Mouse (Mus musculus) intestine, embryonic 15.5 days (tissue): Measurements from ENCODE around the gene Sgms1. TPM values are rescaled to one million over a fixed set of nuclear protein-coding genes. Genes with fewer than 3 reads are reported as not detected.

Experiments used
- ATAC-seq: fragments of 200-750 bp; cut with Nextera tagmentation; 2 replicates; pipeline ENCODE4 v1.8.0; 2017; ENCODE audit warnings: moderate TSS enrichment, moderate library complexity
- H3K27ac ChIP-seq: fragments of 300-500 bp; sonication (generic); 2 replicates; pipeline ENCODE4 v1.5.1; 2015; ENCODE audit warnings: mild to moderate bottlenecking, inconsistent platforms
- H3K27me3 ChIP-seq: fragments of 300-500 bp; sonication (generic); replicated peaks from 2 replicates; pipeline ENCODE4 v1.6.1; 2015; ENCODE audit warnings: inconsistent platforms
- H3K36me3 ChIP-seq: fragments of 300-500 bp; sonication (generic); 2 replicates; pipeline ENCODE4 v1.6.1; 2015; ENCODE audit warnings: inconsistent platforms
- H3K4me1 ChIP-seq: fragments of 300-500 bp; sonication (generic); replicated peaks from 2 replicates; pipeline ENCODE4 v1.6.1; 2015; ENCODE audit warnings: inconsistent platforms
- H3K4me2 ChIP-seq: fragments of 300-500 bp; sonication (generic); replicated peaks from 2 replicates; pipeline ENCODE4 v1.6.1; 2015; ENCODE audit warnings: mild to moderate bottlenecking, inconsistent platforms
- H3K4me3 ChIP-seq: fragments of 300-500 bp; sonication (generic); replicated peaks from 2 replicates; pipeline ENCODE4 v1.5.1; 2015; ENCODE audit warnings: inconsistent platforms
- H3K9ac ChIP-seq: fragments of 300-500 bp; sonication (generic); 2 replicates; pipeline ENCODE4 v1.6.1; 2015; ENCODE audit warnings: inconsistent platforms
- H3K9me3 ChIP-seq: fragments of 300-500 bp; sonication (generic); 2 replicates; pipeline ENCODE4 v1.6.1; 2016; ENCODE audit warnings: inconsistent platforms
- WGBS: fragments of 180-500 bp; shearing (Covaris S2); methylation state at CpG from one replicate; pipeline ENCODE4 v1.1.7; 2015; 5-methylcytosine and 5-hydroxymethylcytosine counted together
- polyA plus RNA-seq: library from polyadenylated mRNA; unstranded; fragments of >200 nt; fragmentation: Nextera tagmentation; extraction: Ambion mirVana; gene quantifications from 2 replicates; pipeline ENCODE4 v1.2.1, GENCODE M21; 2015

Sgms1 gene
- polyA plus RNA-seq, 1 experiment from 2014 or later, result 35.3 TPM

- no peaks in the 10 kb centered on the region for H3K9me3 ChIP-seq
Observed at GRCm38 (mm10) chr19:32220991-32221390, 168.5 kb downstream of the Sgms1 start.

GRCm38 (mm10) chr19:32216710-32217109 lies 172.8 kb downstream of the Sgms1 start:
- Histone ChIP-seq H3K4me3 (no peak overlapping the region), H3K27ac (no peak overlapping the region), H3K9ac (no peak overlapping the region), H3K9me3 (no peaks in the 10 kb centered on the region), H3K36me3 (no peaks in the 10 kb centered on the region), H3K4me1 (no peaks in the 10 kb centered on the region), H3K27me3 (no peaks in the 10 kb centered on the region), H3K4me2 (no peak overlapping the region)
- 91% methylated on average over 2 of the region's 2 CpGs for WGBS
- ATAC-seq, result no peak

More at GRCm38 (mm10) chr19:32220991-32221390, 168.5 kb downstream of the Sgms1 start:
- Histone ChIP-seq H3K27ac (no peak overlapping the region), H3K4me2 (no peak overlapping the region), H3K27me3 (no peaks in the 10 kb centered on the region), H3K36me3 (no peaks in the 10 kb centered on the region), H3K4me1 (no peaks in the 10 kb centered on the region; the same call in 1 of the 2 replicates), H3K4me3 (no peak overlapping the region), H3K9ac (no peak overlapping the region)
- no peak for ATAC-seq
- WGBS, result 72% methylated on average over 2 of the region's 2 CpGs

GRCm38 (mm10) chr19:32214905-32215806 lies 174.4 kb downstream of the Sgms1 start:
- Histone ChIP-seq H3K9ac (no peak overlapping the region), H3K4me1 (peaks cover 9% of the 10 kb centered on the region; the same call in 1 of the 2 replicates), H3K9me3 (no peaks in the 10 kb centered on the region), H3K36me3 (no peaks in the 10 kb centered on the region), H3K4me3 (no peak overlapping the region), H3K4me2 (no peak overlapping the region), H3K27ac (no peak overlapping the region), H3K27me3 (no peaks in the 10 kb centered on the region)
- ATAC-seq, result no peak
- 61% methylated on average over 12 of the region's 12 CpGs for WGBS

GRCm38 (mm10) chr19:32213577-32213976 lies 175.9 kb downstream of the Sgms1 start:
- Histone ChIP-seq H3K9ac (no peak overlapping the region), H3K27me3 (no peaks in the 10 kb centered on the region), H3K27ac (no peak overlapping the region), H3K4me3 (no peak overlapping the region), H3K9me3 (no peaks in the 10 kb centered on the region), H3K4me2 (no peak overlapping the region), H3K36me3 (no peaks in the 10 kb centered on the region), H3K4me1 (peaks cover 9% of the 10 kb centered on the region; the same call in 1 of the 2 replicates)
- no peak for ATAC-seq
- 69% methylated on average over 3 of the region's 3 CpGs for WGBS

GRCm38 (mm10) chr19:32211293-32211585 lies 178.3 kb downstream of the Sgms1 start:
- ATAC-seq, result peak; percentile 61

GRCm38 (mm10) chr19:32210450-32211292 lies 178.8 kb downstream of the Sgms1 start:
- Histone ChIP-seq H3K4me3 (peak overlapping the region; percentile 43), H3K27me3 (no peaks in the 10 kb centered on the region), H3K9ac (peak overlapping the region; percentile 45), H3K4me2 (peak overlapping the region; percentile 76), H3K36me3 (no peaks in the 10 kb centered on the region), H3K27ac (peak overlapping the region; percentile 86), H3K4me1 (peaks cover 9% of the 10 kb centered on the region; the same call in 1 of the 2 replicates), H3K9me3 (no peaks in the 10 kb centered on the region)
- WGBS, result 4% methylated on average over 34 of the region's 34 CpGs
- peak; percentile 98 for ATAC-seq

More at GRCm38 (mm10) chr19:32211293-32211585, 178.3 kb downstream of the Sgms1 start:
- peak overlapping the region; percentile 48 for H3K27ac ChIP-seq
- H3K4me2 ChIP-seq, result peak overlapping the region; percentile 76
- H3K4me3 ChIP-seq, result peak overlapping the region; percentile 43
- peak overlapping the region; percentile 26; the same call in 1 of the 2 replicates for H3K9ac ChIP-seq
- no peaks in the 10 kb centered on the region for H3K36me3 ChIP-seq
- no peaks in the 10 kb centered on the region for H3K27me3 ChIP-seq
- H3K4me1 ChIP-seq, result peaks cover 9% of the 10 kb centered on the region; the same call in 1 of the 2 replicates
- no peaks in the 10 kb centered on the region for H3K9me3 ChIP-seq

GRCm38 (mm10) chr19:32210099-32210449 lies 179.4 kb downstream of the Sgms1 start:
- Histone ChIP-seq H3K4me1 (peaks cover 9% of the 10 kb centered on the region; the same call in 1 of the 2 replicates), H3K27ac (peak overlapping the region; percentile 86), H3K36me3 (no peaks in the 10 kb centered on the region), H3K4me3 (peak overlapping the region; percentile 43), H3K9me3 (no peaks in the 10 kb centered on the region), H3K4me2 (peak overlapping the region; percentile 76), H3K27me3 (no peaks in the 10 kb centered on the region), H3K9ac (peak overlapping the region; percentile 45)
- 28% methylated on average over 5 of the region's 5 CpGs for WGBS
- ATAC-seq, result peak; percentile 57

- WGBS, result 62% methylated on average over 12 of the region's 12 CpGs
- no peak overlapping the region for H3K4me2 ChIP-seq
- H3K27ac ChIP-seq, result 0 out of 2 replicates have a peak overlapping the region, but pooled peaks have one; percentile 4
Observed at GRCm38 (mm10) chr19:32202131-32203114, 187.1 kb downstream of the Sgms1 start.

GRCm38 (mm10) chr19:32199861-32200574 lies 189.5 kb downstream of the Sgms1 start:
- H3K36me3 ChIP-seq, result no peaks in the 10 kb centered on the region
- 76% methylated on average over 4 of the region's 4 CpGs for WGBS
- H3K27me3 ChIP-seq, result no peaks in the 10 kb centered on the region
- no peak for ATAC-seq
- H3K9ac ChIP-seq, result no peak overlapping the region
- no peak overlapping the region for H3K4me2 ChIP-seq
- H3K4me3 ChIP-seq, result no peak overlapping the region
- no peak overlapping the region for H3K27ac ChIP-seq
- 0 out of 2 replicates have a peak, but pooled peaks cover 3% of the 10 kb centered on the region for H3K4me1 ChIP-seq
- no peaks in the 10 kb centered on the region for H3K9me3 ChIP-seq

More at GRCm38 (mm10) chr19:32202131-32203114, 187.1 kb downstream of the Sgms1 start:
- H3K9me3 ChIP-seq, result no peaks in the 10 kb centered on the region
- H3K9ac ChIP-seq, result no peak overlapping the region
- H3K27me3 ChIP-seq, result no peaks in the 10 kb centered on the region
- ATAC-seq, result peak; percentile 82
- H3K4me1 ChIP-seq, result 0 out of 2 replicates have a peak, but pooled peaks cover 3% of the 10 kb centered on the region
- no peak overlapping the region for H3K4me3 ChIP-seq
- no peaks in the 10 kb centered on the region for H3K36me3 ChIP-seq

GRCm38 (mm10) chr19:32199133-32199532 lies 190.4 kb downstream of the Sgms1 start:
- Histone ChIP-seq H3K9ac (no peak overlapping the region), H3K4me1 (0 out of 2 replicates have a peak, but pooled peaks cover 3% of the 10 kb centered on the region), H3K9me3 (no peaks in the 10 kb centered on the region), H3K4me3 (no peak overlapping the region), H3K4me2 (no peak overlapping the region), H3K27me3 (no peaks in the 10 kb centered on the region), H3K27ac (no peak overlapping the region), H3K36me3 (no peaks in the 10 kb centered on the region)
- ATAC-seq, result no peak
- WGBS, result 94% methylated on average over 5 of the region's 5 CpGs
